Mouse (Mus musculus) ES-E14 (cell line): ENCODE data around the gene Cfl1. TPM values are rescaled to one million over a fixed set of nuclear protein-coding genes. Genes with fewer than 3 reads are reported as not detected.

Source experiments
- DNase-seq: peaks from one replicate; pipeline ENCODE4 v3.0.0-alpha.2; 2013; ENCODE audit warnings: low read depth, low spot score
- H3K27ac ChIP-seq: 2 replicates; pipeline ENCODE4 v1.5.1; 2012; ENCODE audit warnings: low read depth, mild to moderate bottlenecking, low read length, moderate library complexity, mixed read lengths; ENCODE audit not compliant: poor library complexity, insufficient read depth, severe bottlenecking
- H3K36me3 ChIP-seq: 2 replicates; pipeline ENCODE4 v1.6.1; 2012; ENCODE audit warnings: mild to moderate bottlenecking, low read length, moderate library complexity, mixed read lengths; ENCODE audit not compliant: control insufficient read depth, poor library complexity, insufficient read depth, severe bottlenecking
- H3K4me1 ChIP-seq, 2 experiments: fragments of 150-350 bp in 1 of 2; sonication (generic) in 1 of 2; 2 replicates each; pipeline ENCODE4 v1.6.1; 2012; ENCODE audit warnings: low read length in 2 of 2, mild to moderate bottlenecking in 1 of 2, mixed read lengths in 1 of 2; ENCODE audit not compliant: control insufficient read depth in 2 of 2, insufficient read depth in 2 of 2, poor library complexity in 1 of 2
- H3K4me3 ChIP-seq, 2 experiments: fragments of 150-350 bp in 1 of 2; sonication (generic) in 1 of 2; 2 replicates each; pipeline ENCODE4 v1.5.1; 2012; ENCODE audit warnings: low read length in 2 of 2, low read depth in 1 of 2, mild to moderate bottlenecking in 1 of 2, mixed read lengths in 1 of 2; ENCODE audit not compliant: insufficient read depth in 1 of 2, poor library complexity in 1 of 2, severe bottlenecking in 1 of 2
- H3K9ac ChIP-seq: 2 replicates; pipeline ENCODE4 v1.6.1; 2012; ENCODE audit warnings: low read depth, mild to moderate bottlenecking, low read length, mixed read lengths; ENCODE audit not compliant: poor library complexity, insufficient read depth, severe bottlenecking
- H3K9me3 ChIP-seq: fragments of 150-350 bp; sonication (generic); 2 replicates; pipeline ENCODE4 v1.6.1; 2012; ENCODE audit warnings: low read depth, mild to moderate bottlenecking, low read length; ENCODE audit not compliant: control insufficient read depth, insufficient read depth
- CHD2 ChIP-seq: IDR thresholded peaks from 2 replicates; pipeline ENCODE4 v1.6.1; 2014; ENCODE audit warnings: mild to moderate bottlenecking, low read depth, low read length, inconsistent platforms
- HCFC1 ChIP-seq: IDR thresholded peaks from 2 replicates; pipeline ENCODE4 v1.6.1; 2012; ENCODE audit warnings: low read length, inconsistent platforms, borderline replicate concordance; ENCODE audit not compliant: insufficient read depth
- MAFK ChIP-seq: IDR thresholded peaks from 2 replicates; pipeline ENCODE4 v1.6.1; 2014; ENCODE audit warnings: mild to moderate bottlenecking, low read depth, low read length, inconsistent platforms; ENCODE audit not compliant: insufficient read depth
- ZC3H11A ChIP-seq: IDR thresholded peaks from 2 replicates; pipeline ENCODE4 v1.6.1; 2012; ENCODE audit warnings: low read depth, mild to moderate bottlenecking, inconsistent platforms, low read length, borderline replicate concordance
- ZNF384 ChIP-seq: IDR thresholded peaks from 2 replicates; pipeline ENCODE4 v1.6.1; 2012; ENCODE audit warnings: low read depth, low read length, inconsistent platforms
- in situ Hi-C, 2 experiments: fragments of 600-800 bp; cut with MboI; formaldehyde crosslinking; loops; one replicate each; pipeline ENCODE4 v1.15.1; 2025; ENCODE audit warnings: low sequenced_read_pairs in 2 of 2, inconsistent platforms in 1 of 2; ENCODE audit not compliant: unreplicated experiment in 2 of 2
- total RNA-seq: library from RNA; depleted of rRNA; stranded (reverse); fragments of 300-350 nt; gene quantifications from 2 replicates; pipeline ENCODE4 v1.2.3, GENCODE M21; 2012

Gene Cfl1
- total RNA-seq, 1 experiment, result 955 TPM

DNA sequence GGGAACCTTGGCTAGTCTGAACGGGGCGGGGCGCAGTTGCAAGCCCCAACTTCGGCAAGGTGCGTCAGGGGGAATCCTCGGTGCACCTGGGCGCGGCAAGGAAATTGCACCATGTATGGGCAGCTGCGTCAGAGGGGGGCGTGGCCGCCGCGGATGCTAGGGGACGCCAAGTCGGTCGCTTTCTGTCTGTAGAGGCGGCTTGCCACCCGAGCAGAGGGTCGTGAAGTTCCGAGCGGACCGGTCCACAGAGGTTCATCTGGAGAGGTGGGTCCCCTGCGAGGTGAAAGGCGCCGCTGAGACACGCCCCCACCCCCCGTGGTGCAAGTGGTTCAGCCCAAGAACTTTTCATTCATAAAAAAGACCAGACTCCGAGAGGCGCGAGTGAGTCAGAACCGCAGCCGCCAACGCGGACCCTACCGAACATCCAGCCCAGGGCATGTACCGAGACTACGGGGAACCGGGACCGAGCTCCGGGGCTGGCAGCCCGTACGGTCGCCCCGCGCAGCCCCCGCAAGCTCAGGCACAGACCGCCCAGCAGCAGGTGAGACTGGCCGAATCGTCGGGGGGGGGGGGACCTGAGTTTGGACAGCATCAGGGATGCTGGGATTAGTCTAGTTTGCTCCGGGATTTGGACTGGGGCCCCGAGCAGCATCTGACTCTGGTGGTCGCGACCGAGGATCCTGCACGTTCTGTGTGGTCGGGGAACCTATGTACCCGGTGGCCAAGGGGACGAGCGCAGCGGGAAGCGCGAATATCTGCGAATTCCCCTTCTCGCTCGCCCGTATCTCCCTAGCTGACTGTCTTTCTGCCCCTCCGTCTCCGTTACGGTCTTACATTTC, 42.5 kb upstream of the Cfl1 start, which contains the start of gene Fosl1:
Gene Fosl1 (plus strand): TSS at position 33 of the 839 bp plus-strand sequence.
- H3K36me3 ChIP-seq, result no peaks in the 10 kb centered on the region
- TF ChIP-seq ZC3H11A (no peak), MAFK (no peak), CHD2 (no peak), HCFC1 (no peak), ZNF384 (no peak)
- H3K9me3 ChIP-seq, result no peaks in the 10 kb centered on the region
- H3K4me3 ChIP-seq, result peak within 1 kb of the TSS; percentile 71 to 77
- H3K4me1 ChIP-seq, result peaks cover 0 to 3% of the 10 kb centered on the region in 2 experiments; a peak in 1 of 4 replicates
- H3K27ac ChIP-seq, result no peak within 1 kb of the TSS
- in situ Hi-C loops, result no loop called here
- DNase-seq, result peak; percentile 56
- peak within 1 kb of the TSS; percentile 60 for H3K9ac ChIP-seq

DNA sequence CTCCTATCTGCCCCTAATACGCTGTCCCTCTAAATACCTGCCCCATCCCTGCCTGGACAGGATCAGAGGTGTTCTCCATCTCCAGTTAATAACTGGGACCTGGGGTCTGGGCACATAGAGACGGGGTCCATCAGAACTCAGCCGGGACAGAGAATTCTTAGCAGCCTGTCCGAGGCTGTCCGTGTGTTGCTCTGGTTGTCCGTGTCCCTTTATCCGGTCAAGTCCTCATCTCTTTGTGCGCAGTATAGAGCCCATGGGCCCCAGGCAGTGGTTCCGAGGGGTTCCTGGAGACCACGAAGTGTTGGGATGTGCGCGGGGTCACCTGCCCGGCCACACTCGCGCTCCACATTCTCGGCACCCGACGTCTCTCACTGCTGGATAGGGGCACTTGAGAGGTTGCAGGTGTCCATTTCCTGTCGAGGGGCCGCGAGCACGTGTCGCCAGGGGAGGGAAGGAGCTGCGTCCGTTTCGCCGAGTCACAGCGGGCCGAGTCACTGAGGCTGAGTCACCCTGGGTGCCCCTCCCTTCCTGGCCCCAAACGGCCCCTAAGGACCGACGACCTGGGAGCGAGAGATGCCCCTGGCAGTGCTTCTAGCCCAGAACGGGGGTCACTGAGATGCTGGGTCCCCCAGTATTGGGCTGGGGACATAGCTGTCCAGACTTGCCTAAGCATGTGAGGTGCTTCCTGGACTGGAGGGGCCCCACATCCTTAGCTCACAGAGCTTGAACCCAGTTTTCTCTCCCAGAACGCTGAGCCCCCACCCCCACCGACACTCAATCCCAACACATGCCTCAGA, 41.7 kb upstream of the Cfl1 start:
- H3K27ac ChIP-seq, result no peak overlapping the region
- no peak for TF ChIP-seq ZC3H11A
- TF ChIP-seq MAFK, result peak; percentile 75
- DNase-seq, result no peak
- H3K4me1 ChIP-seq, result peaks cover 0 to 3% of the 10 kb centered on the region in 2 experiments; a peak in 1 of 4 replicates
- in situ Hi-C loops, result no loop called here
- H3K9me3 ChIP-seq, result no peaks in the 10 kb centered on the region
- H3K4me3 ChIP-seq, result peak overlapping the region; percentile 71 to 77
- H3K9ac ChIP-seq, result no peak overlapping the region
- no peaks in the 10 kb centered on the region for H3K36me3 ChIP-seq

DNA sequence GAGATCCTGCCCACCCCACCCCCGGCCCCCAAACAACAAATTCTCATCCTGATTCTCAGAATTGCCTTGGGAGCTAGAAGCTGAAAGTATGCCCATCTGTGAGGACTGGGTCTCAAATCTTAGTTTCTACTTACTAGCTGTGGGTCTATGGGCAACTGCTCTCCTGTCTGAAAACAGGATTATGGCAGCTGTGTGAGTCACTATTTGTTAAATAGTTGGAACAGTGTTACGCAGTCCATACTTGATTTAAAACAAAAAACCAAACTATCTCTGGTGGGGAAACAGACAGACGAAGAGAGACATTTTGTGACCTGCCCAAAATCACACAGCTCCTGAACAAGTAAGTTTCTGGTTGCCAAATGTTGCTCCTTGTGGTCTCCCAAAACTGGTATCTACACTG, 40.6 kb upstream of the Cfl1 start:
- Histone ChIP-seq H3K36me3 (0 out of 2 replicates have a peak, but pooled peaks cover 5% of the 10 kb centered on the region), H3K4me3 (no peak overlapping the region), H3K9me3 (no peaks in the 10 kb centered on the region), H3K27ac (no peak overlapping the region), H3K4me1 (peaks cover 0 to 3% of the 10 kb centered on the region in 2 experiments; a peak in 1 of 4 replicates), H3K9ac (no peak overlapping the region)
- no peak for DNase-seq
- in situ Hi-C loops, result no loop called here
- TF ChIP-seq ZC3H11A (no peak), ZNF384 (no peak), MAFK (no peak)

DNA sequence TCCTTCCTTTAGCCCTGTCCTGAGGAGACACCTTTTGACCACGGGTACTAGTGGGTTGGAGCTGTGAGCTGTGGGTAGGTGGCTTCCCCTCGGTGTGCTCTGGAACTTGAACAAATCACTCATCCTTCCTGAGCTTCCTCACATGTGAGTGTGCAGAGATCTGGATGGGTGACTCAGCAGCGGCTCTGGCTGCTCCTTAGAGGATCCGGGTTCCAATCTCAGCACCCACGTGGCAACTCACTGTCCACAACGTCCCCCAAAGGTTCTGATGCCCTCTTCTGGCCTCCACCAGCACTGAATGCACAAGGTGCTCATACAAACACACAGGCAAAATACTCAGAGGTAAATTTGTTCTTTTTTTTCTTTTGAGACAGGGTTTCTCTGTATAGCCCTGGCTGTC, 38.5 kb upstream of the Cfl1 start:
- Histone ChIP-seq H3K9ac (no peak overlapping the region), H3K4me1 (peaks cover 2 to 11% of the 10 kb centered on the region in 2 experiments; a peak in 3 of 4 replicates), H3K9me3 (no peaks in the 10 kb centered on the region), H3K36me3 (0 out of 2 replicates have a peak, but pooled peaks cover 5% of the 10 kb centered on the region), H3K4me3 (no peak overlapping the region), H3K27ac (no peak overlapping the region)
- TF ChIP-seq MAFK (no peak), CHD2 (no peak), HCFC1 (no peak), ZNF384 (no peak), ZC3H11A (no peak)
- in situ Hi-C loops, result no loop called here
- DNase-seq, result no peak
